Mouse (Mus musculus) small intestine, adult 2 months (tissue): ENCODE measurements at regions not wholly inside any gene's neighbourhood (a gene's known extent, or its start where the extent isn't known, plus 50 kb on each side); places are given as distances from the start of the nearest gene placed in this dataset.

ENCODE experiments used
- CTCF ChIP-seq: fragments of 200-500 bp; IDR thresholded peaks from 2 replicates; pipeline ENCODE4 v1.5.1; 2012; ENCODE audit warnings: low read depth, mild to moderate bottlenecking, control low read depth, inconsistent platforms, low read length, moderate library complexity, mixed read lengths; ENCODE audit not compliant: insufficient replicate concordance, insufficient read length; ENCODE audit errors: extremely low read depth
- POLR2A ChIP-seq: fragments of 200-500 bp; IDR thresholded peaks from 2 replicates; pipeline ENCODE4 v1.6.1; 2012; ENCODE audit warnings: low read depth, mild to moderate bottlenecking, control low read depth, inconsistent platforms, low read length, moderate library complexity

DNA sequence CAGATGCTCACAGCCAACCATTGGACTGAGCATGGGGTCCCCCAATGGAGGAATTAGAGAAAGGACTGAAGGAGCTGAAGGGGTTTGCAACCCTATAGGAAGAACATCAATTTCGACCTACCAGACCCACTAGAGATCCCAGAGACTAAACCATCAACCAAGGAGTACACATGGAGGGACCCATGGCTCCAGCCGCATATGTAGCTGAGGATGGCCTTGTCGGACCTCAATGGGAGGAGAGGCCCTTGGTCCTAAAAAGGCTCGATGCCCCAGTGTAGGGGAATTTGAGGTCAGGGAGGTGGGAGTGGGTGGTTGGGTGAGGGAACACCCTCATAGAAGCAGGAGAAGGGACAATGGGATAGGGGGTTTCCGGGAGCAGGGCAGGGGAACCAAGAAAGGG, 180.6 kb downstream of the Qdpr start:
- no peak for TF ChIP-seq CTCF
- no peak for TF ChIP-seq POLR2A
